8 mouse cellular contexts compared by ENCODE assay signal in the genomic region with DNA sequence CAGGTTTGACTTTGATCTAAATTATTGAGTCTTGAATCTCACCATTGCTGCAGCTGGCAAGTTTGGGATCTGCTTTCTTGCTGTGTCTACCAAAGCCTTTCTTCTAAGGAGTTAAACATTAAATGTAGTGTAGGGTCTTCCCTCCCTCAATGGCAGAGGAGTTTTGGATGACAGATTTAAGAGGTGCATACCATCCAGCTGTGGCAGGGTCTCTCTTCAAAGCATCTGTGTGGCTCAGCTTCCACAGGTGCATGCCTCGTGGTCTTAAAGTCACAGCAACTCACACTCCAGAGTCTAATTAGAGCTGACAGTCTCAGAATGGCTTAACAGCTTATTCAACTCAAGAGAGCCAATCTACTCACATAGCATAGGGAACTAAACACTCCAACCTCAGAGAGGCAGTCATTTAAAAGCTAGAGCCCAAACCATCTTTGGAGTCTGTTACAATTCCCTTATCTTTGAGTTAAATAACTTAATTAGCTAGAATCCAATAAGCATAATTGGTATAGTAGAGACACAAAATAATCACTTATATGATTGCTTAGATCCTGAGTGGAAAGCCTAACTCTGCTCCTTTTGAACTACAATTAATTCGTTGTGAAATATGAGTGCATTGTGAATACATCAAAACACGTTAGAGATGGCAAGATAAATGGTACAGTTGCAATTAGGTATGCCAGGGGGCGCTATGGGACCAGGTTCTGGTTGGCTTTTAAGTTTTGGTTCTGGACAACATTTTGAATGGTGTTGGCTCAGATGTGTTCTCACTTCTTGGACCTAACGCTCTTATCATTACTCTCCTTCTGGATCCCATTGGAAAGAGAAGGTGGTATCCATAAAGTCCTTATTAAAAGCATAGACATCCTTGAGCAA. TPM values are rescaled to one million over a fixed set of nuclear protein-coding genes. Genes with fewer than 3 reads are reported as not detected.
A peak's percentile ranks its signal among the peaks of the same experiment; 100 is the strongest.
DNase-seq lines count a peak whose midpoint lies in the region; ATAC-seq and TF ChIP-seq lines count a peak whose summit lies in the region.

No protein-coding gene starts in this region.

- no peak for TF ChIP-seq POLR2A in heart, adult 2 months (IDR thresholded peaks at IDR 0.05; ENCODE audit: insufficient read depth, low read depth, low read length)
- no peak for TF ChIP-seq POLR2A in spleen, adult 2 months (IDR thresholded peaks at IDR 0.05; ENCODE audit: low read depth, low read length)

- no peak for ATAC-seq in frontal cortex, adult (ENCODE audit: low TSS enrichment)

- TF ChIP-seq EP300 in heart, adult 2 months (IDR thresholded peaks at IDR 0.05; ENCODE audit: insufficient read depth, low read depth, low read length): no peak

- intact Hi-C loops in heart, adult 2 months (cut with DNase I): loop anchor here (5.0 to 10.0 kb wide), 2 partner anchors 112 to 239 kb away; no protein-coding TSS in a partner anchor
- intact Hi-C loops in heart, postnatal 25 days (cut with DNase I): loop anchor here (10.0 kb wide), 1 partner anchor 239 kb away; no protein-coding TSS in a partner anchor
- intact Hi-C loops in gastrocnemius, adult 2 months (cut with DNase I): no loop called here

- H3K4me3 ChIP-seq in heart, adult 2 months: no peak overlapping the region
- H3K4me3 ChIP-seq in gastrocnemius, adult 2 months: no peak overlapping the region
- no peak overlapping the region for H3K4me3 ChIP-seq in spleen, adult 2 months (ENCODE audit: extremely low read depth, insufficient read depth, insufficient read length)

- no peaks in the 10 kb centered on the region for H3K79me2 ChIP-seq in heart, adult 2 months (replicated peaks; ENCODE audit: control insufficient read depth, insufficient read depth, low read length)

- peaks cover 2% of the 10 kb centered on the region for H3K4me1 ChIP-seq in heart, adult 2 months (ENCODE audit: control insufficient read depth, insufficient read depth, low read length)
- H3K4me1 ChIP-seq in spleen, adult 2 months (ENCODE audit: control insufficient read depth, insufficient read depth, insufficient read length): no peaks in the 10 kb centered on the region

- H3K9ac ChIP-seq in heart, adult 2 months (ENCODE audit: low read depth, low read length): no peak overlapping the region

- WGBS in heart, adult 2 months: 34% methylated on average over 5 of the region's 5 CpGs
- 25% methylated on average over 5 of the region's 5 CpGs for WGBS in spleen, adult 2 months

- peak; percentile 85 for TF ChIP-seq CTCF in heart, adult 2 months (IDR thresholded peaks at IDR 0.05)
- TF ChIP-seq CTCF in gastrocnemius, adult 2 months (IDR thresholded peaks at IDR 0.05): peak; percentile 74
- TF ChIP-seq CTCF in spleen, adult 2 months (IDR thresholded peaks at IDR 0.05; ENCODE audit: extremely low read depth, insufficient read depth, insufficient read length, insufficient replicate concordance): peak; percentile 37; the same call in 1 of the 2 replicates

- no peaks in the 10 kb centered on the region for H3K27me3 ChIP-seq in heart, adult 2 months (ENCODE audit: control insufficient read depth, insufficient read depth, low read length)
- no peaks in the 10 kb centered on the region for H3K27me3 ChIP-seq in spleen, adult 2 months (ENCODE audit: control insufficient read depth, insufficient read depth, low read length)

- no peaks in the 10 kb centered on the region for H3K36me3 ChIP-seq in heart, adult 2 months (ENCODE audit: control insufficient read depth, insufficient read depth, low read length)
- H3K36me3 ChIP-seq in spleen, adult 2 months (ENCODE audit: control insufficient read depth, insufficient read depth, low read length): no peaks in the 10 kb centered on the region

- H3K27ac ChIP-seq in heart, adult 2 months: no peak overlapping the region
- H3K27ac ChIP-seq in gastrocnemius, adult 2 months: no peak overlapping the region
- no peak overlapping the region for H3K27ac ChIP-seq in spleen, adult 2 months (ENCODE audit: insufficient read depth, low read length)

- DNase-seq in heart, adult 2 months: peak; percentile 30 to 52
- no peak for DNase-seq in heart, postnatal 25 days (ENCODE audit: low spot score)
- DNase-seq in CD4-positive, CD25-positive, alpha-beta regulatory T cell, adult 2 months (ENCODE audit: low read depth, low spot score): peak; percentile 91
- peak; percentile 80 for DNase-seq in adrenal gland, postnatal 14 days
- peak; percentile 24 for DNase-seq in gastrocnemius, adult 2 months
- DNase-seq in kidney, postnatal 4 days: peak; percentile 33 to 48
- DNase-seq in spleen, adult 2 months (ENCODE audit: low read depth in 1 of 2, low spot score in 2 of 2): peak; percentile 51 to 55

RNA-seq across cellular contexts. Expression of a gene that starts 57.5 kb away (rescaled TPM):
- total RNA-seq in heart, adult 2 months (2021): 10 to 100 TPM; 60.0 to 68.6 TPM
- polyA plus RNA-seq in heart, adult 2 months (2012; rRNA removed): 22.7 and 41.3 TPM in 2 replicates
- 10 to 100 TPM; 61.1 to 63.4 TPM for total RNA-seq in heart, postnatal 25 days (2021)
- total RNA-seq in adrenal gland, postnatal 14 days (2021): 96.4 and 97.4 TPM in 2 replicates
- 10 to 100 TPM; 70.4 to 70.9 TPM for total RNA-seq in gastrocnemius, adult 2 months (2021)
- 9.2 and 11.1 TPM in 2 replicates for polyA plus RNA-seq in spleen, adult 2 months (2012; rRNA removed)
